Mouse (Mus musculus) cerebellum, adult 2 months (tissue): Measurements from ENCODE around the gene Zp1.

ENCODE experiments used
- CTCF ChIP-seq: fragments of 200-500 bp; IDR thresholded peaks from 2 replicates; pipeline ENCODE4 v1.5.1; 2011; ENCODE audit warnings: low read depth, mild to moderate bottlenecking, control low read depth, low read length, moderate library complexity, borderline replicate concordance; ENCODE audit not compliant: insufficient read depth
- POLR2A ChIP-seq: fragments of 200-500 bp; IDR thresholded peaks from 2 replicates; pipeline ENCODE4 v1.6.1; 2011; ENCODE audit warnings: low read length, control low read depth, borderline replicate concordance; ENCODE audit not compliant: insufficient read depth

GRCm38 (mm10) chr19:10897491-10897890, 22.9 kb downstream of the Zp1 start:
- TF ChIP-seq CTCF = no peak
- no peak for TF ChIP-seq POLR2A
